Mouse (Mus musculus): ENCODE measurements around the gene Hcn1. TPM values are rescaled to one million over a fixed set of nuclear protein-coding genes. Genes with fewer than 3 reads are reported as not detected.

Hcn1 gene
- polyA plus RNA-seq, 1 experiment from 2014 or later, result 0.14 TPM

GRCm38 (mm10) chr13:117619544-117619943 lies 17.4 kb downstream of the Hcn1 start:
- H3K27me3 ChIP-seq, result no peaks in the 10 kb centered on the region
- H3K36me3 ChIP-seq (ENCODE audit: poor library complexity, severe bottlenecking), result no peaks in the 10 kb centered on the region
- H3K9ac ChIP-seq, result no peak overlapping the region
- no peak for ATAC-seq
- H3K4me2 ChIP-seq, result no peak overlapping the region
- no peaks in the 10 kb centered on the region for H3K9me3 ChIP-seq (replicated peaks)
- 86% methylated on average over 7 of the region's 7 CpGs for WGBS
- no peaks in the 10 kb centered on the region for H3K4me1 ChIP-seq
- no peak overlapping the region for H3K4me3 ChIP-seq
- no peak overlapping the region for H3K27ac ChIP-seq

- Histone ChIP-seq H3K9me3 (replicated peaks) (no peaks in the 10 kb centered on the region), H3K36me3 (ENCODE audit: poor library complexity, severe bottlenecking) (no peaks in the 10 kb centered on the region), H3K4me1 (no peaks in the 10 kb centered on the region), H3K4me2 (no peak overlapping the region), H3K27me3 (no peaks in the 10 kb centered on the region), H3K4me3 (no peak overlapping the region), H3K9ac (no peak overlapping the region), H3K27ac (no peak overlapping the region)
- ATAC-seq, result no peak
- 41% methylated on average over 2 of the region's 2 CpGs for WGBS
Observed at GRCm38 (mm10) chr13:117657501-117657900, 55.4 kb downstream of the Hcn1 start.

DNA sequence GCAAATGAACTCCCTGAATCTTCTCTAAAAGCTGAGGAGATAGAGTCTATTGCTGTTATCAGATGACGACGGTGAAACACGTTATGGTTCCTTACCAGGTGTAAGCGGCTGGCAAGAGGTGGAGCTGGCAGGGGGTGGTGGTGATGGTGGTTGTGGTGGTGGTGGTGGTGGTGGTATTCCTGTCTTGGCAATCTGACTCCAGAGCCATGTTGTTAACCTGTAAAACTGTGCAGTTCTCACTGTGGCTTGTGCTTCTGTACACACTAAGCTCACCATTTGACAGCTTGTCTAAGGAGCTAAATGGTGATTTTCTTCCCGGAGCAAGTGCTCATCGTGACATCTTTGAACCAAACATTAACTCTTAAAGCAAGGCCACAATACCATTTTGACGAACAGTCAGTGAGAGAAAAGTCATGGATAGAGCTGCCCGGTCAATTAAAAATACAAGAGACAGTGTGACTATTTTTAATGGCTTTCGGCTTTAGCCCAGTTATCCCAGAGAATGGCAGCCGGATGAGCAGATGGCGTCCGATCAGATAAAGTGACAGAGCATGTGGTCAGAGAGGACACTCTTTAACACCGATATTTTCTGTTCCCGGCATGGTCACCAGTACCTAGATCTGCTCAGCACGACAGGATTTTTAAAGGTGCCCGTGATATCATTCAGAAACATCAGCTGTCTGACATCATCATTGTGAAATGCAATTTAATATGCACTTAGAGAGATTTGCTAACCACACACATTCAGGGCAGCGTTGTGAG lies 56.5 kb downstream of the Hcn1 start:
- Histone ChIP-seq H3K4me1 (no peaks in the 10 kb centered on the region), H3K27me3 (no peaks in the 10 kb centered on the region), H3K4me2 (no peak overlapping the region), H3K9me3 (replicated peaks) (no peaks in the 10 kb centered on the region), H3K4me3 (no peak overlapping the region), H3K27ac (no peak overlapping the region), H3K9ac (no peak overlapping the region), H3K36me3 (ENCODE audit: poor library complexity, severe bottlenecking) (no peaks in the 10 kb centered on the region)
- WGBS, result 89% methylated on average over 17 of the region's 17 CpGs
- no peak for ATAC-seq

DNA sequence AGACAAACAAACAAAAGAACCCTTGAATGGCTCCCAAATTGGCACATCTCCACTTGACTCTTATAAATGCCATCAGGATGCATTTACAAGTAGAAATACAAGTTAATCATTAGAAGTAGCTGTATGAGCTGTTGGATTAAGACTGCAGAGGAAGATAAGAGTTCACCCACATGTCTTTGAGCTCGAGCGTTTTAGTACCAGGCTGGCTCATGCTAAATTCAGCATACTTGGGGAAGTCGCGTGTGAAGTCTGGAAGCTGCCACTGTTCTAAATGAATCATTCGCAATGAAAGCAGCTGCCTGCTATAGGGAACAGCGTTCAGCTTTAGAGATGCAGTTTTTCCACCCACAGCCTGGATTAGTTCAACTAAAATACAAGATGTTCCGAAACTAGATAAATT lies 57.4 kb downstream of the Hcn1 start:
- H3K27ac ChIP-seq, result no peak overlapping the region
- no peak overlapping the region for H3K9ac ChIP-seq
- H3K4me2 ChIP-seq, result no peak overlapping the region
- no peaks in the 10 kb centered on the region for H3K4me1 ChIP-seq
- no peaks in the 10 kb centered on the region for H3K27me3 ChIP-seq
- 75% methylated on average over 7 of the region's 7 CpGs for WGBS
- no peaks in the 10 kb centered on the region for H3K36me3 ChIP-seq (ENCODE audit: poor library complexity, severe bottlenecking)
- no peak overlapping the region for H3K4me3 ChIP-seq
- peak; percentile 67; the same call in 1 of the 2 replicates for ATAC-seq
- no peaks in the 10 kb centered on the region for H3K9me3 ChIP-seq (replicated peaks)

- no peaks in the 10 kb centered on the region for H3K4me1 ChIP-seq
- no peak overlapping the region for H3K27ac ChIP-seq
- H3K4me3 ChIP-seq, result no peak overlapping the region
- 73% methylated on average over 3 of the region's 3 CpGs for WGBS
- no peak overlapping the region for H3K4me2 ChIP-seq
- ATAC-seq, result no peak
- no peak overlapping the region for H3K9ac ChIP-seq
- H3K36me3 ChIP-seq (ENCODE audit: poor library complexity, severe bottlenecking), result no peaks in the 10 kb centered on the region
- no peaks in the 10 kb centered on the region for H3K27me3 ChIP-seq
- H3K9me3 ChIP-seq (replicated peaks), result no peaks in the 10 kb centered on the region
Observed at GRCm38 (mm10) chr13:117662661-117663060, 60.5 kb downstream of the Hcn1 start.

DNA sequence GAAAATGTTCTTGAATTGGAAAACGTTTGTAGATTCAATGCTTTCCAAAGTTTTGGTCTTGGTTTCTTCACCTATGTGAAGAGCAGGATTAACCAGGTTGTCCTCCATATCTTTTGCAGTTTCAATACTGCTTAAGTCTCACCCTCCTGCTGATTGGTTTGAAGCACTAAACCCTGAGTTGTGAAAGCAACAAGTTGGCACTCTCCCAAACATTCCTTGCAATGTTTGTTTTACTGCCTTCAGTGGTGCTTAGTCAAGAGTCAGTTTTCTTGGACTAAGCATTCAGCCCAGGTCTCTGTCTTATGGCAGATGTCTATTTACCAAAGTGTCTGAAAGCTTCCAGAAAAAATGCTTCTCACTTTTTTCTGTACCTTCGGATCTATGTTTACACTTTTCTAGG lies 67.2 kb downstream of the Hcn1 start:
- Histone ChIP-seq H3K4me1 (no peaks in the 10 kb centered on the region), H3K4me2 (no peak overlapping the region), H3K9me3 (replicated peaks) (no peaks in the 10 kb centered on the region), H3K27me3 (no peaks in the 10 kb centered on the region), H3K36me3 (ENCODE audit: poor library complexity, severe bottlenecking) (no peaks in the 10 kb centered on the region), H3K9ac (no peak overlapping the region), H3K4me3 (no peak overlapping the region), H3K27ac (no peak overlapping the region)
- no peak for ATAC-seq
- 60% methylated on average over 2 of the region's 2 CpGs for WGBS

DNA sequence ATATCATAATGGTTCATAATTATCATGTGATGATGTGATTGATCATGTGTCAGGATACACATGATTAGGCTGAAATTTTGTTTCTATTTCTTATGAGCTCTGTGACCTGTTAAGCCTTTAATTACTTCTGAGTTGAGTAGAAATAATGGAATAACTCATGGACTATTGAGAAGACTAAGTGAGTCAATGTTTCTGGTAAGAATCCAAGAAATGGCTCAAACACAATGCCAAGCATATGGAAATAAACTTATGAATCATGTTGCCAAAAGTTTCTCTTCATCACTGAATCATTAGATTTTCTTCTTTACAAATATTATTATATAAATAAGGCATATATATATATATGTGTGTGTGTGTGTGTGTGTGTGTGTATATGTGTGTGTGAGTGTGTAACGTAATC lies 69.7 kb downstream of the Hcn1 start:
- Histone ChIP-seq H3K9me3 (replicated peaks) (no peaks in the 10 kb centered on the region), H3K27me3 (no peaks in the 10 kb centered on the region), H3K4me2 (no peak overlapping the region), H3K4me1 (no peaks in the 10 kb centered on the region), H3K9ac (no peak overlapping the region), H3K4me3 (no peak overlapping the region), H3K27ac (no peak overlapping the region), H3K36me3 (ENCODE audit: poor library complexity, severe bottlenecking) (no peaks in the 10 kb centered on the region)
- ATAC-seq, result no peak
- WGBS, result 93% methylated on average over 1 of the region's 1 CpGs

- Histone ChIP-seq H3K4me2 (no peak overlapping the region), H3K4me1 (no peaks in the 10 kb centered on the region), H3K9me3 (replicated peaks) (no peaks in the 10 kb centered on the region), H3K27ac (no peak overlapping the region), H3K4me3 (no peak overlapping the region), H3K9ac (no peak overlapping the region), H3K27me3 (no peaks in the 10 kb centered on the region), H3K36me3 (ENCODE audit: poor library complexity, severe bottlenecking) (no peaks in the 10 kb centered on the region)
- no peak for ATAC-seq
- 77% methylated on average over 5 of the region's 5 CpGs for WGBS
Observed at GRCm38 (mm10) chr13:117676418-117676817, 74.3 kb downstream of the Hcn1 start.

GRCm38 (mm10) chr13:117687670-117688069 lies 85.5 kb downstream of the Hcn1 start:
- Histone ChIP-seq H3K36me3 (ENCODE audit: poor library complexity, severe bottlenecking) (no peaks in the 10 kb centered on the region), H3K4me2 (no peak overlapping the region), H3K27ac (no peak overlapping the region), H3K4me3 (no peak overlapping the region), H3K27me3 (no peaks in the 10 kb centered on the region), H3K9ac (no peak overlapping the region), H3K4me1 (no peaks in the 10 kb centered on the region), H3K9me3 (replicated peaks) (no peaks in the 10 kb centered on the region)
- no peak for ATAC-seq
- 90% methylated on average over 7 of the region's 7 CpGs for WGBS

GRCm38 (mm10) chr13:117694729-117695332 lies 92.7 kb downstream of the Hcn1 start:
- H3K4me2 ChIP-seq, result no peak overlapping the region
- H3K4me3 ChIP-seq, result no peak overlapping the region
- H3K9me3 ChIP-seq (replicated peaks), result no peaks in the 10 kb centered on the region
- ATAC-seq, result no peak
- H3K9ac ChIP-seq, result no peak overlapping the region
- H3K27ac ChIP-seq, result no peak overlapping the region
- H3K36me3 ChIP-seq (ENCODE audit: poor library complexity, severe bottlenecking), result no peaks in the 10 kb centered on the region
- 90% methylated on average over 1 of the region's 1 CpGs for WGBS
- no peaks in the 10 kb centered on the region for H3K4me1 ChIP-seq
- no peaks in the 10 kb centered on the region for H3K27me3 ChIP-seq

DNA sequence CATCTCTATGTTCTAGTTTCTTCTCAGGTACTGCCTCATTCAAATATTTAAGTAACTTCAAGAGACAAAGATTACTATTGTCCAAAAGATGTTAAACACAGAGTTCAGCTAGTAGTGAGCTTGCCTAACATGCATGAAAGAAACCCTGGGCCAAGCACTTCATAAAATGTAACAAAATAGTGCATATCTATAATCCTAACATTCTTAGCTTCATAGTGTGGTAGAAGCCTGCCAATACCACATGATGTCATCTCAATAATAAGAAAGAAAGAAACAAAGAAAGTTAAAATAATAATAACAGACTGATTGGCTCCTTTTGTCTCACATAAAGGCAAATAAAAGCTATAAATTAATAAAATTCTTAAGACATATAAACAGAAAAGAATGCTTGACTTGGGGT lies 103.5 kb downstream of the Hcn1 start:
- no peaks in the 10 kb centered on the region for H3K27me3 ChIP-seq
- H3K27ac ChIP-seq, result no peak overlapping the region
- no peak overlapping the region for H3K9ac ChIP-seq
- no peaks in the 10 kb centered on the region for H3K4me1 ChIP-seq
- H3K9me3 ChIP-seq (replicated peaks), result 0 out of 2 replicates have a peak, but pooled peaks cover 3% of the 10 kb centered on the region
- no peak overlapping the region for H3K4me2 ChIP-seq
- H3K4me3 ChIP-seq, result no peak overlapping the region
- ATAC-seq, result no peak
- no peaks in the 10 kb centered on the region for H3K36me3 ChIP-seq (ENCODE audit: poor library complexity, severe bottlenecking)

GRCm38 (mm10) chr13:117705997-117706396 lies 103.9 kb downstream of the Hcn1 start:
- Histone ChIP-seq H3K4me1 (no peaks in the 10 kb centered on the region), H3K9ac (no peak overlapping the region), H3K36me3 (ENCODE audit: poor library complexity, severe bottlenecking) (no peaks in the 10 kb centered on the region), H3K4me2 (no peak overlapping the region), H3K27me3 (no peaks in the 10 kb centered on the region), H3K4me3 (no peak overlapping the region), H3K9me3 (replicated peaks) (0 out of 2 replicates have a peak, but pooled peaks cover 3% of the 10 kb centered on the region), H3K27ac (no peak overlapping the region)
- no peak; the same call in 1 of the 2 replicates for ATAC-seq
- 79% methylated on average over 3 of the region's 3 CpGs for WGBS

GRCm38 (mm10) chr13:117706496-117706895 lies 104.4 kb downstream of the Hcn1 start:
- H3K4me2 ChIP-seq, result no peak overlapping the region
- H3K9ac ChIP-seq, result no peak overlapping the region
- WGBS, result 88% methylated on average over 2 of the region's 2 CpGs
- no peak overlapping the region for H3K27ac ChIP-seq
- H3K27me3 ChIP-seq, result no peaks in the 10 kb centered on the region
- no peaks in the 10 kb centered on the region for H3K36me3 ChIP-seq (ENCODE audit: poor library complexity, severe bottlenecking)
- H3K9me3 ChIP-seq (replicated peaks), result 0 out of 2 replicates have a peak, but pooled peaks cover 3% of the 10 kb centered on the region
- H3K4me1 ChIP-seq, result no peaks in the 10 kb centered on the region
- no peak for ATAC-seq
- H3K4me3 ChIP-seq, result no peak overlapping the region

All from forebrain, embryonic 13.5 days (tissue).